Mouse (Mus musculus) liver, embryonic 14.5 days (tissue): ENCODE measurements around the gene Spata13. TPM values are rescaled to one million over a fixed set of nuclear protein-coding genes. Genes with fewer than 3 reads are reported as not detected.

Source experiments
- ATAC-seq: fragments of 200-750 bp; cut with Nextera tagmentation; 2 replicates; pipeline ENCODE4 v1.8.0; 2017; ENCODE audit warnings: moderate number of reproducible peaks, mild to moderate bottlenecking, moderate library complexity; ENCODE audit not compliant: insufficient read depth
- DNase-seq, 3 experiments: peaks; one replicate each; pipeline ENCODE4 v3.0.0-alpha.2; 2012 to 2013; ENCODE audit warnings: low read depth in 3 of 3, low spot score in 3 of 3
- H3K27ac ChIP-seq: fragments of 300-500 bp; sonication (generic); 2 replicates; pipeline ENCODE4 v1.5.1; 2014; ENCODE audit warnings: moderate library complexity, mild to moderate bottlenecking, control low read depth, inconsistent platforms
- H3K27me3 ChIP-seq: fragments of 300-500 bp; sonication (generic); 2 replicates; pipeline ENCODE4 v1.6.1; 2014; ENCODE audit warnings: mild to moderate bottlenecking, low read length, moderate library complexity; ENCODE audit not compliant: control insufficient read depth, insufficient read depth
- H3K36me3 ChIP-seq: fragments of 300-500 bp; sonication (generic); replicated peaks from 2 replicates; pipeline ENCODE4 v1.6.1; 2014; ENCODE audit warnings: low read depth; ENCODE audit not compliant: control insufficient read depth, insufficient read depth
- H3K4me1 ChIP-seq, 2 experiments: fragments of 200-500 bp in 1 of 2; fragments of 300-500 bp in 1 of 2; sonication (generic) in 1 of 2; replicated peaks; 2 replicates each; pipeline ENCODE4 v1.6.1; 2012 to 2014; ENCODE audit warnings: antibody characterized with exemption in 1 of 2, inconsistent platforms in 1 of 2, low read length in 1 of 2; ENCODE audit not compliant: control insufficient read depth in 2 of 2, insufficient read depth in 2 of 2
- H3K4me2 ChIP-seq: fragments of 300-500 bp; sonication (generic); 2 replicates; pipeline ENCODE4 v1.6.1; 2014; ENCODE audit warnings: low read depth, mild to moderate bottlenecking, control low read depth, moderate library complexity
- H3K4me3 ChIP-seq, 2 experiments: fragments of 200-500 bp in 1 of 2; fragments of 300-500 bp in 1 of 2; sonication (generic) in 1 of 2; 2 replicates each; pipeline ENCODE4 v1.5.1; 2012 to 2014; ENCODE audit warnings: low read depth in 2 of 2, low read length in 2 of 2, mild to moderate bottlenecking in 2 of 2, control low read depth in 1 of 2, inconsistent platforms in 1 of 2, moderate library complexity in 1 of 2; ENCODE audit not compliant: insufficient read depth in 1 of 2
- H3K9ac ChIP-seq: fragments of 300-500 bp; sonication (generic); replicated peaks from 2 replicates; pipeline ENCODE4 v1.6.1; 2014; ENCODE audit warnings: mild to moderate bottlenecking, control low read depth, moderate library complexity
- H3K9me3 ChIP-seq: fragments of 300-500 bp; sonication (generic); 2 replicates; pipeline ENCODE4 v1.6.1; 2016; ENCODE audit warnings: low read length, mixed read lengths; ENCODE audit not compliant: control insufficient read depth
- CTCF ChIP-seq: IDR thresholded peaks from 2 replicates; pipeline ENCODE4 v1.5.1; 2016; ENCODE audit warnings: antibody characterized with exemption, low read depth, control low read depth
- EP300 ChIP-seq: IDR thresholded peaks from 2 replicates; pipeline ENCODE4 v1.6.1; 2016; ENCODE audit warnings: antibody characterized with exemption, low read depth
- WGBS: fragments of 180-500 bp; shearing (Covaris S2); extraction: QIAGEN DNeasy Blood & Tissue Kit; methylation state at CpG from one replicate; pipeline ENCODE4 v1.1.7; 2014; ENCODE audit not compliant: insufficient replicate concordance; 5-methylcytosine and 5-hydroxymethylcytosine counted together
- polyA plus RNA-seq, 2 experiments: library from polyadenylated mRNA; depleted of rRNA in 1 of 2; stranded (reverse) in 1 of 2; unstranded in 1 of 2; fragments of >200 nt; fragmentation: Nextera tagmentation in 1 of 2; extraction: Ambion mirVana in 1 of 2; gene quantifications; 2 replicates each; pipeline versions ENCODE4 v1.2.1 to v1.2.3; 2012 to 2014

Spata13 gene
- polyA plus RNA-seq, 2 experiments: 5.5 to 14.1 TPM

- Histone ChIP-seq H3K4me2 (no peak overlapping the region), H3K36me3 (peaks cover 4% of the 10 kb centered on the region; the same call in 1 of the 2 replicates), H3K4me3 (no peak overlapping the region), H3K9ac (no peak overlapping the region), H3K9me3 (no peaks in the 10 kb centered on the region), H3K27ac (no peak overlapping the region), H3K4me1 (no peaks in the 10 kb centered on the region; a peak in 1 of 4 replicates), H3K27me3 (no peaks in the 10 kb centered on the region)
- WGBS: 77% methylated on average over 5 of the region's 5 CpGs
- no peak for TF ChIP-seq CTCF
- no peak for TF ChIP-seq EP300
- no peak for DNase-seq
- ATAC-seq: no peak
Measured at GRCm38 (mm10) chr14:60689768-60690167, 56.0 kb downstream of the Spata13 start.

- no peak for DNase-seq
- H3K27me3 ChIP-seq: no peaks in the 10 kb centered on the region
Measured at GRCm38 (mm10) chr14:60690631-60691030, 56.8 kb downstream of the Spata13 start.

GRCm38 (mm10) chr14:60693122-60693536 is 59.3 kb downstream of the Spata13 start:
- no peaks in the 10 kb centered on the region for H3K4me1 ChIP-seq
- no peak overlapping the region for H3K4me3 ChIP-seq
- no peak overlapping the region for H3K27ac ChIP-seq
- ATAC-seq (no peak), DNase-seq (no peak)
- no peak overlapping the region for H3K4me2 ChIP-seq
- no peaks in the 10 kb centered on the region for H3K27me3 ChIP-seq
- no peak for TF ChIP-seq EP300
- TF ChIP-seq CTCF: no peak
- 71% methylated on average over 11 of the region's 11 CpGs for WGBS
- no peaks in the 10 kb centered on the region for H3K9me3 ChIP-seq
- H3K9ac ChIP-seq: no peak overlapping the region
- H3K36me3 ChIP-seq: peaks cover 4% of the 10 kb centered on the region; the same call in 1 of the 2 replicates

More at GRCm38 (mm10) chr14:60690631-60691030, 56.8 kb downstream of the Spata13 start:
- 80% methylated on average over 7 of the region's 7 CpGs for WGBS
- H3K36me3 ChIP-seq: peaks cover 4% of the 10 kb centered on the region; the same call in 1 of the 2 replicates
- no peak overlapping the region for H3K9ac ChIP-seq
- H3K4me2 ChIP-seq: no peak overlapping the region
- no peaks in the 10 kb centered on the region for H3K9me3 ChIP-seq
- no peak for TF ChIP-seq EP300
- TF ChIP-seq CTCF: no peak
- no peak overlapping the region for H3K4me3 ChIP-seq
- H3K4me1 ChIP-seq: no peaks in the 10 kb centered on the region; a peak in 1 of 4 replicates
- ATAC-seq: no peak
- no peak overlapping the region for H3K27ac ChIP-seq

- H3K9me3 ChIP-seq: no peaks in the 10 kb centered on the region
- H3K4me2 ChIP-seq: no peak overlapping the region
- H3K36me3 ChIP-seq: peaks cover 4% of the 10 kb centered on the region; the same call in 1 of the 2 replicates
- TF ChIP-seq EP300: no peak
- TF ChIP-seq CTCF: no peak
- H3K4me3 ChIP-seq: no peak overlapping the region
- no peak overlapping the region for H3K9ac ChIP-seq
- WGBS: 73% methylated on average over 5 of the region's 5 CpGs
- H3K27me3 ChIP-seq: no peaks in the 10 kb centered on the region
- no peaks in the 10 kb centered on the region for H3K4me1 ChIP-seq
- no peak for ATAC-seq
- H3K27ac ChIP-seq: no peak overlapping the region
- no peak for DNase-seq
Measured at GRCm38 (mm10) chr14:60693666-60694065, 59.9 kb downstream of the Spata13 start.

- WGBS: 64% methylated on average over 14 of the region's 14 CpGs
- TF ChIP-seq CTCF: peak; percentile 74
- no peak for TF ChIP-seq EP300
Measured at GRCm38 (mm10) chr14:60694215-60694997, 60.6 kb downstream of the Spata13 start.

More at GRCm38 (mm10) chr14:60694215-60694997, 60.6 kb downstream of the Spata13 start:
- ATAC-seq (no peak), DNase-seq (peak in 2 of 3 experiments; percentile 18 to 27)
- Histone ChIP-seq H3K9ac (no peak overlapping the region), H3K27ac (no peak overlapping the region), H3K4me1 (no peaks in the 10 kb centered on the region), H3K36me3 (peaks cover 4% of the 10 kb centered on the region; the same call in 1 of the 2 replicates), H3K27me3 (no peaks in the 10 kb centered on the region), H3K4me3 (no peak overlapping the region), H3K4me2 (no peak overlapping the region), H3K9me3 (no peaks in the 10 kb centered on the region)
